Mouse (Mus musculus) heart, embryonic 10.5 days (tissue): ENCODE data around the gene Golt1b. TPM values are rescaled to one million over a fixed set of nuclear protein-coding genes. Genes with fewer than 3 reads are reported as not detected.

Experiments
- DNase-seq: peaks from one replicate; pipeline ENCODE4 v3.0.0-alpha.2; 2017; ENCODE audit warnings: low spot score
- H3K27ac ChIP-seq: fragments of 300-500 bp; sonication (generic); 2 replicates; pipeline ENCODE4 v1.5.1; 2016; ENCODE audit warnings: mild to moderate bottlenecking
- H3K27me3 ChIP-seq: fragments of 300-500 bp; sonication (generic); 2 replicates; pipeline ENCODE4 v1.6.1; 2016; ENCODE audit warnings: mild to moderate bottlenecking; ENCODE audit not compliant: poor library complexity, insufficient read depth, severe bottlenecking
- H3K36me3 ChIP-seq: fragments of 300-500 bp; sonication (generic); 2 replicates; pipeline ENCODE4 v1.6.1; 2016; ENCODE audit warnings: mild to moderate bottlenecking, moderate library complexity
- H3K4me1 ChIP-seq: fragments of 300-500 bp; sonication (generic); 2 replicates; pipeline ENCODE4 v1.6.1; 2016; ENCODE audit warnings: mild to moderate bottlenecking
- H3K4me3 ChIP-seq: fragments of 300-500 bp; sonication (generic); 2 replicates; pipeline ENCODE4 v1.5.1; 2016; ENCODE audit warnings: mild to moderate bottlenecking, moderate library complexity
- H3K9me3 ChIP-seq: fragments of 300-500 bp; sonication (generic); 2 replicates; pipeline ENCODE4 v1.6.1; 2016; ENCODE audit warnings: mild to moderate bottlenecking, moderate library complexity
- WGBS: fragments of 180-500 bp; shearing (Covaris S2); methylation state at CpG from one replicate; pipeline ENCODE4 v1.1.7; 2016; 5-methylcytosine and 5-hydroxymethylcytosine counted together
- polyA plus RNA-seq: library from polyadenylated mRNA; unstranded; fragments of >200 nt; fragmentation: Nextera tagmentation; extraction: Ambion mirVana; gene quantifications from 2 replicates; pipeline ENCODE4 v1.2.1, GENCODE M21; 2016

The Golt1b gene
- polyA plus RNA-seq, 1 experiment from 2014 or later: 102 TPM

DNA sequence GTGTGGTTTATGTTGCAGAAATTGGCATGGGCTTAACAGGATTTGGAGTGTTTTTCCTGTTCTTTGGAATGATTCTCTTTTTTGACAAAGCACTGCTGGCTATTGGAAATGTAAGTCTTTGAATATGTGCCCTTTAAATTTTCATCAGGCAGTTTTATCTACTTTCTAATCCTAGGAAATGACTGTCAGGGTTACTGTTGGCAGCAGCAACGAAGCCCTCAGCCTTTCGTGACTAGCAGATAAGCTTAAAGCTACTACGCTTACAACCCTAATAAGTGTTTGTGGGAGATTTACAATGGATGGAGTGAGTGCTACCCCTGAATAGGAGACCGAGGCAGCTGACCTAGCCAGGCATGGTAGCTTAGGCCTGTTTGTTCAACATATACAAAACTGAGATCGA, 5.3 kb downstream of the Golt1b start:
- Histone ChIP-seq H3K36me3 (peaks cover 38% of the 10 kb centered on the region), H3K4me3 (no peak overlapping the region), H3K4me1 (peaks cover 5% of the 10 kb centered on the region; the same call in 1 of the 2 replicates), H3K27me3 (no peaks in the 10 kb centered on the region), H3K27ac (no peak overlapping the region), H3K9me3 (no peaks in the 10 kb centered on the region)
- 70% methylated on average over 5 of the region's 5 CpGs for WGBS
- DNase-seq: no peak

DNA sequence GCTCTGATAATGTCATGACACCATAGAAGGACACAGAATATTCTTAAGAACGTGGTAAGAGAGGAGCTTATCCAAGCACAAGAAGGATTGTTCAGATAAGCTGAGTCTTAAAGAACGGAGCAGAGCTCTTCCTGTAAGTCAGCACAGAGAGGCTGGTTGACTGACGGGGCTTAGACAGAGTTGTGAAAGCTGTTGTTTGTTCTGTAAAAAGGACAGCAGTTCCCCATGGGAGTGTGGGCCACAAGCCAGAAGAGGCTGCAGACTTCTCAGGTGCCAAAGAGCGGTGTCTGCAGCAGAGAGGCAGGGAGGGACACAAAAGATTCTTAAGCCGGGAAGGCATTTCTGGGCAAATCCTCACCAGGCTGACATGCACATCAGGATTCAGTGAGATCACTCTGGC, 7.6 kb downstream of the Golt1b start:
- DNase-seq: no peak
- no peak overlapping the region for H3K27ac ChIP-seq
- no peaks in the 10 kb centered on the region for H3K27me3 ChIP-seq
- 82% methylated on average over 5 of the region's 5 CpGs for WGBS
- no peaks in the 10 kb centered on the region for H3K4me1 ChIP-seq
- H3K36me3 ChIP-seq: peaks cover 38% of the 10 kb centered on the region
- no peak overlapping the region for H3K4me3 ChIP-seq
- no peaks in the 10 kb centered on the region for H3K9me3 ChIP-seq

DNA sequence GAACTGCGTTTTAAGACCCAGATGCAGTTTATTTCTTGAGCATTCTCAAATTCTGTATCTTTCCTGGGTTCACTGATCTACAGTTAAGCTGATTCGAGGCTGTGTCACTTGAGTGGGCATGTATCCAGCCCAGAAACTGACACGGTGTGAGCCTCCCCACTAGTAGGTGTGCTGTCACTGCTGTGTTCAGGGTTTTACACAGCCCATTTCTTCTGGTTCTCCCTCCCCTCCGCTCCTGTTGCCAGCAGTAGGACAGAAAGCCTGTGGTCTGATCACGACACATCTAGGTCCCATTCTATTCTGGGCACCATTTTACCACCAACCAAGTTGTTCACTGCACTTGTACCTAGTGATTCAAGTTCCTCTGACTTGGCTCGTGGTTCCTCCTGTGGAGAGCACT, 8.7 kb downstream of the Golt1b start:
- WGBS: 89% methylated on average over 6 of the region's 6 CpGs
- no peaks in the 10 kb centered on the region for H3K27me3 ChIP-seq
- no peaks in the 10 kb centered on the region for H3K4me1 ChIP-seq
- DNase-seq: no peak
- H3K36me3 ChIP-seq: peaks cover 46% of the 10 kb centered on the region
- H3K27ac ChIP-seq: no peak overlapping the region
- H3K4me3 ChIP-seq: no peak overlapping the region
- no peaks in the 10 kb centered on the region for H3K9me3 ChIP-seq

- Histone ChIP-seq H3K4me3 (no peak overlapping the region), H3K9me3 (no peaks in the 10 kb centered on the region), H3K4me1 (peaks cover 11% of the 10 kb centered on the region), H3K27ac (no peak overlapping the region), H3K27me3 (peaks cover 35% of the 10 kb centered on the region), H3K36me3 (no peaks in the 10 kb centered on the region)
- DNase-seq: no peak
- 15% methylated on average over 1 of the region's 1 CpGs for WGBS
These were observed 24.1 kb downstream of the Golt1b start for GRCm38 (mm10) chr6:142411140-142411539.

- peaks cover 11% of the 10 kb centered on the region for H3K4me1 ChIP-seq
- H3K27ac ChIP-seq: no peak within 1 kb of the TSS
- H3K9me3 ChIP-seq: no peaks in the 10 kb centered on the region
- no peak for DNase-seq
- peaks cover 35% of the 10 kb centered on the region for H3K27me3 ChIP-seq
- 60% methylated on average over 11 of the region's 11 CpGs for WGBS
- peak within 1 kb of the TSS; percentile 54 for H3K4me3 ChIP-seq
- no peaks in the 10 kb centered on the region for H3K36me3 ChIP-seq
These were observed 26.0 kb downstream of the Golt1b start, which contains the start of gene Spx for GRCm38 (mm10) chr6:142412906-142413491. TSS of gene Spx (plus strand) at chr6:142413441.

GRCm38 (mm10) chr6:142413845-142414244, 26.8 kb downstream of the Golt1b start:
- H3K36me3 ChIP-seq: no peaks in the 10 kb centered on the region
- no peak overlapping the region for H3K27ac ChIP-seq
- H3K4me1 ChIP-seq: peaks cover 11% of the 10 kb centered on the region
- peak overlapping the region; percentile 54 for H3K4me3 ChIP-seq
- WGBS: 14% methylated on average over 12 of the region's 12 CpGs
- H3K9me3 ChIP-seq: no peaks in the 10 kb centered on the region
- DNase-seq: no peak
- H3K27me3 ChIP-seq: peaks cover 35% of the 10 kb centered on the region

DNA sequence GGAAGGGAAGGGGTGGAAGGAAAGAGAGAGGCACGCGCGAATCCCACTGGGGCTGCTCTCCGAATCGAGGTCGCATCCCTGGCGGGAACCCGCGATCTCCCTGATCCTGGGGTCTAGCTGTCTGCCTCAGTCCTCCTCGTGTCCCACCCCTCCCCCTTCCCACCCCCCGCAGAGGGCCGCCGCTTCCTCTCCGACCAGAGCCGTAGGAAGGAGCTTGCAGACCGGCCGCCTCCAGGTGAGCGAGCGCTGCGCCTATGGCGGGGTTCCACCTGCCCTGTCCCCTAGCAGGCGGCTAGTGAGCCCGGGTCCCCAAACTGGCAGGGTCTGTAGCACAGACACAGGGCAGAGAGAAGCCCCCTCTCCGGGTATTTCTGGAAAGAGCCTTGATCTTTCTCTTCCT, 27.6 kb downstream of the Golt1b start:
- peaks cover 35% of the 10 kb centered on the region for H3K27me3 ChIP-seq
- no peaks in the 10 kb centered on the region for H3K36me3 ChIP-seq
- 1% methylated on average over 24 of the region's 24 CpGs for whole genome bisulfite sequencing
- peak overlapping the region; percentile 10; the same call in 1 of the 2 replicates for H3K27ac ChIP-seq
- peak overlapping the region; percentile 54 for H3K4me3 ChIP-seq
- H3K4me1 ChIP-seq: peaks cover 11% of the 10 kb centered on the region
- no peaks in the 10 kb centered on the region for H3K9me3 ChIP-seq
- no peak for DNase-seq

DNA sequence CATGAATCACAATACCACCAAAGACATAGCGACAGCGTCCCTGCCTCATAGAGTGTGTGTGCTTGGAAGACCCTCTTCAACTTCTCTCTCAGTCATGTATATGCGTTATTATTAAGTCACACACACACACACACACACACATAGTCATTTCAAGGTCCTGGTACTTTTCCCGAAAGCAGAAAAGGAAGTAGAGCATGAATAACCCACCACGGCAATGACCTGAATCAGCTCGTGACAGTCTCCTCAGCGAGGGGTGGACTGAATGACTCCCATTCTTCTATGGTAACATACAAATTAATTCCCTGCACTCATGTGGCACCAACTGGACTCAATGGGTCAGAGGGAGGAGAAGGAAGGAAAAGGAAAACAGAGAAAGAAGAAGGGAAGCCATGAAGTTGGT, 38.0 kb downstream of the Golt1b start:
- no peaks in the 10 kb centered on the region for H3K27me3 ChIP-seq
- no peak overlapping the region for H3K4me3 ChIP-seq
- WGBS: 76% methylated on average over 7 of the region's 7 CpGs
- DNase-seq: no peak
- no peak overlapping the region for H3K27ac ChIP-seq
- no peaks in the 10 kb centered on the region for H3K4me1 ChIP-seq
- H3K9me3 ChIP-seq: no peaks in the 10 kb centered on the region
- no peaks in the 10 kb centered on the region for H3K36me3 ChIP-seq

DNA sequence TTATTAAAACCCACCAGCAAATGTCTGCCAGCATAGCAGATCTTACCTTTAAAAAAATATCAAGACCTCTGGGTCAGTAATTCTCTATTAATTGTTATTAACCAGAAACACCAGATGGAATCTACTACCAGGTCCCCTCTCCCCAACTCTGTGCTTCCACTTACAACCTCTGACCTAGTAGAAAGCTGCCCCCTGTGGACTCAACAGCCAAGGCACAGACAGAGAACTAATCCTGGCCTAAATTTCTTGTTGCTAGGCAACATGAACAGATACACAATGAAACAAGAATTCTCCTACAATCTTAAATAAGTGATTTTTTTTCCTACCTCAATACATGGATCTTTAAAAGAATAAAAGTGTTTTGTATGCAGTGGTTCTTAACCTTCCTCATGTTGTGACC, 42.1 kb downstream of the Golt1b start:
- Histone ChIP-seq H3K36me3 (no peaks in the 10 kb centered on the region), H3K9me3 (no peaks in the 10 kb centered on the region), H3K27ac (no peak overlapping the region), H3K4me3 (no peak overlapping the region), H3K27me3 (no peaks in the 10 kb centered on the region), H3K4me1 (no peaks in the 10 kb centered on the region)
- no peak for DNase-seq

DNA sequence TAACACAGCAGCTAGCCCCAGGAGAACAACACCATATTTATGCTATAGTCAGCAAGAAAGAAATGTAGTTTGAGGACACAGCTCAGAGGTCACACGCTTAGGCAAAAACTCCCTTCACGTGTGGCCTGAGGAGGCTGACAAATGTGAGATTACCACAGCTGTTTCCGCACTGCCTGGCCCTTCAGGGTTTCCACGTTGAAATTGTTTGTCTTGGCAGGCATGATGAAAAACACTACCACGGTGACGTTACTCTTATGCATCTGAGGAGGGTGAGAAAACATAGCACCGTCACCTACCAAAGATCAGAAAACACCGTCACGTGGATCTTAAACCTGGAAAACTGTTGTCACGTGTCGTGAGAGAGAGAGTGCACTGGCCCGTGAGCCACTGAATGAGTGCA, 64.4 kb downstream of the Golt1b start:
- no peaks in the 10 kb centered on the region for H3K4me1 ChIP-seq
- DNase-seq: no peak
- no peak overlapping the region for H3K27ac ChIP-seq
- H3K4me3 ChIP-seq: no peak overlapping the region
- no peaks in the 10 kb centered on the region for H3K27me3 ChIP-seq
- H3K9me3 ChIP-seq: no peaks in the 10 kb centered on the region
- no peaks in the 10 kb centered on the region for H3K36me3 ChIP-seq
- 77% methylated on average over 12 of the region's 12 CpGs for WGBS

DNA sequence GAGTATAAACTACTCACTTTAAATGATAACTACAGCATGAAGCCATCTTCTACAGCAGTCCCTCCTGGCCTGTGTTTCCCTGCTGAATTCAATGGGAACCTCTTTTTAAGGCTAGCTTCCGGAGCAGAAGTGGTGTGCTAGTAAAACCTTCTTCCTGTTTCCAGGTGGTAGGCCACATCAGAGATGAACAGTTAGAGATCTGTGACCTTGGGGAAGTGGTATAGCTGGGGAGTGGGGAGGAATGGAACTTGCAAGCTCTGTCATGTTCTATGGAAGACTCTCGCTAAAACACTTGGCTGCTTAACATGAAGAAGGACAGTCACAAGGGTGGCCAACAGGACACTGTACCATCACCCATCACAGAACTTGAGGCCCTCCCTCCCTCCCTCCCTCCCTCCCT, 66.3 kb downstream of the Golt1b start:
- Histone ChIP-seq H3K36me3 (no peaks in the 10 kb centered on the region), H3K4me3 (no peak overlapping the region), H3K9me3 (no peaks in the 10 kb centered on the region), H3K4me1 (no peaks in the 10 kb centered on the region), H3K27me3 (no peaks in the 10 kb centered on the region), H3K27ac (no peak overlapping the region)
- 76% methylated on average over 2 of the region's 2 CpGs for WGBS
- no peak for DNase-seq

Other genes with a start within 250 kb of the Golt1b start
- gene Slco1a6, start 178.7 kb upstream of the Golt1b start, polyA plus RNA-seq: not detected in 2 replicates
- 1.0 TPM in 1 of 2 replicates, not detected in the other for gene Iapp, start 88.8 kb upstream of the Golt1b start, polyA plus RNA-seq
- gene Slco1a5, start 64.2 kb upstream of the Golt1b start, polyA plus RNA-seq: 0.08 TPM in 1 of 2 replicates, not detected in the other
- 13.8 and 14.3 TPM in 2 replicates for gene Pyroxd1, start 41.6 kb upstream of the Golt1b start, polyA plus RNA-seq
- 27.9 and 28.0 TPM in 2 replicates for gene Recql, start 134 bp upstream of the Golt1b start, polyA plus RNA-seq
- 0.52 and 0.83 TPM in 2 replicates for gene Spx, start 26.2 kb downstream of the Golt1b start, polyA plus RNA-seq
- gene Gys2, start 85.9 kb downstream of the Golt1b start, polyA plus RNA-seq: 0.05 and 1.4 TPM in 2 replicates
- 470 and 619 TPM in 2 replicates for gene Ldhb, start 120.7 kb downstream of the Golt1b start, polyA plus RNA-seq
- 0.70 and 1.4 TPM in 2 replicates for gene Kcnj8, start 184.4 kb downstream of the Golt1b start, polyA plus RNA-seq